Mouse (Mus musculus): Measurements from ENCODE around the gene Clic5.

Clic5 gene

GRCm38 (mm10) chr17:44274804-44275203 lies 86.4 kb downstream of the Clic5 start:
- no peak for DNase-seq

GRCm38 (mm10) chr17:44288320-44288719 lies 99.9 kb downstream of the Clic5 start:
- DNase-seq, result no peak

GRCm38 (mm10) chr17:44297221-44297620 lies 108.8 kb downstream of the Clic5 start:
- DNase-seq, result no peak

- DNase-seq, result no peak
Measured at GRCm38 (mm10) chr17:44300236-44300635, 111.9 kb downstream of the Clic5 start.

- no peak for DNase-seq
Measured at GRCm38 (mm10) chr17:44300723-44301122, 112.3 kb downstream of the Clic5 start.

- DNase-seq, result no peak
Measured at GRCm38 (mm10) chr17:44301224-44301811, 112.9 kb downstream of the Clic5 start.

- no peak for DNase-seq
Measured at GRCm38 (mm10) chr17:44304076-44304475, 115.7 kb downstream of the Clic5 start.

- no peak for DNase-seq
Measured at GRCm38 (mm10) chr17:44309914-44310622, 121.7 kb downstream of the Clic5 start.

- no peak for DNase-seq
Measured at GRCm38 (mm10) chr17:44325314-44325713, 136.9 kb downstream of the Clic5 start.

- no peak for DNase-seq
Measured at GRCm38 (mm10) chr17:44327279-44328146, 139.1 kb downstream of the Clic5 start.

GRCm38 (mm10) chr17:44328147-44328482 lies 139.7 kb downstream of the Clic5 start:
- DNase-seq, result no peak
